Mouse (Mus musculus) layer of hippocampus, adult 18-20 months (tissue): ENCODE data around the gene Abcg1. TPM values are rescaled to one million over a fixed set of nuclear protein-coding genes. Genes with fewer than 3 reads are reported as not detected.

Experiments used
- total RNA-seq, 2 experiments: library from RNA; stranded (reverse); gene quantifications; 2 replicates each; pipeline ENCODE4 v1.2.3; 2021

Gene Abcg1
- total RNA-seq, 2 experiments from 2014 or later, result 84.0 to 84.6 TPM

Other genes starting within 250 kb of the Abcg1 start
- gene Glp1r, start 155.9 kb upstream of the Abcg1 start, total RNA-seq, result 1 to 10 TPM; 2.3 to 3.1 TPM
- gene Umodl1, start 103.0 kb upstream of the Abcg1 start, total RNA-seq, result under 1 TPM; 0.50 to 0.74 TPM
- gene Tff3, start 72.0 kb downstream of the Abcg1 start, total RNA-seq, result not detected
- not detected for gene Tff2, start 86.6 kb downstream of the Abcg1 start, total RNA-seq
- not detected for gene Tff1, start 107.6 kb downstream of the Abcg1 start, total RNA-seq
- not detected for gene Tmprss3, start 141.3 kb downstream of the Abcg1 start, total RNA-seq
- 1 to 10 TPM in 1 of 2 experiments, under 1 TPM in 1; 0.43 to 1.6 TPM for gene Ubash3a, start 150.2 kb downstream of the Abcg1 start, total RNA-seq
- gene Rsph1, start 219.7 kb downstream of the Abcg1 start, total RNA-seq, result 10 to 100 TPM; 15.4 to 16.7 TPM
- 1 to 10 TPM; 6.2 to 6.3 TPM for gene Slc37a1, start 229.1 kb downstream of the Abcg1 start, total RNA-seq